In the genomic region with DNA sequence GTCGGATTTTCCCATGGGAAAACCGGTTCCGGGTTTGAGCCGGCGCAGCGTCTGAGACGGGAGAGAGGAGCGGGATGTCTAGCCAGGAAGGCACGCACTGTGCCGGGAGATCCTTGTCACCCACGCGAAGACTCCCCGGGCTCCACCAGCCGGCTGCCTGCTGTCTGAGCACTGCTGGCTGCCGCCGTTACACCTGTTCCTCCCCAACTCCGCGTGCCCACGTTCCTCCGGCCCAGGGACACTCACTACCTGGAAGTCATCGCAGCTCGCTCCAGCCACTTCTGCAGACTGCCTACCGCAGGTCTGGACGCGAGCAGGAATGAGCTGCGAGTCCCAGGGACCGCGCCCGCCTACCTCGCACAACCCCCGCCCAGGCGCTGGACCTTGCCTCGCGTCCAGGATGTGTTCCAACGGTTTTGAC, we compare ENCODE assay signal across 8 mouse cellular contexts. TPM values are rescaled to one million over a fixed set of nuclear protein-coding genes. Genes with fewer than 3 reads are reported as not detected.
DNase-seq lines count a peak whose midpoint lies in the region; ATAC-seq and TF ChIP-seq lines count a peak whose summit lies in the region.

A gene (minus strand): TSS at position 321 of the 421 bp plus-strand sequence.

- no peak for ATAC-seq in heart, embryonic 12.5 days (ENCODE audit: insufficient number of reproducible peaks, low FRiP score)
- ATAC-seq in kidney, embryonic 14.5 days (ENCODE audit: low FRiP score, low TSS enrichment) = no peak
- ATAC-seq in megakaryocyte-erythroid progenitor cell, adult 5-6 weeks (replicated peaks; ENCODE audit: low FRiP score, low TSS enrichment, poor library complexity, severe bottlenecking) = 0 out of 2 replicates have a peak, but pooled peaks have one; percentile 52
- 0 out of 2 replicates have a peak, but pooled peaks have one; percentile 6 for ATAC-seq in stomach, postnatal 0 days (ENCODE audit: low FRiP score, low TSS enrichment)

- peaks cover 19% of the 10 kb centered on the region for H3K4me1 ChIP-seq in heart, embryonic 12.5 days (replicated peaks)
- H3K4me1 ChIP-seq in ES-Bruce4 (ENCODE audit: control insufficient read depth, insufficient read depth, low read length) = peaks cover 6% of the 10 kb centered on the region
- peaks cover 33% of the 10 kb centered on the region for H3K4me1 ChIP-seq in forebrain, embryonic 10.5 days
- peaks cover 12% of the 10 kb centered on the region for H3K4me1 ChIP-seq in kidney, embryonic 14.5 days (ENCODE audit: control insufficient read depth, insufficient read depth, low read length)
- H3K4me1 ChIP-seq in stomach, postnatal 0 days (replicated peaks; ENCODE audit: control insufficient read depth, insufficient read depth) = 0 out of 2 replicates have a peak, but pooled peaks cover 3% of the 10 kb centered on the region

- TF ChIP-seq EP300 in ES-Bruce4 (IDR thresholded peaks at IDR 0.05; ENCODE audit: insufficient read depth, low read depth, low read length) = no peak
- no peak for TF ChIP-seq EP300 in stomach, postnatal 0 days (optimal IDR thresholded peaks at IDR 0.05)

- peak within 1 kb of the TSS; percentile 64 for H3K4me2 ChIP-seq in heart, embryonic 12.5 days
- H3K4me2 ChIP-seq in kidney, embryonic 14.5 days (replicated peaks; ENCODE audit: low read depth, low read length) = peak within 1 kb of the TSS; percentile 39
- peak within 1 kb of the TSS; percentile 44 for H3K4me2 ChIP-seq in stomach, postnatal 0 days (replicated peaks; ENCODE audit: low read depth)

- H3K27ac ChIP-seq in heart, embryonic 12.5 days (ENCODE audit: poor library complexity, severe bottlenecking) = no peak within 1 kb of the TSS
- H3K27ac ChIP-seq in ES-Bruce4 (ENCODE audit: insufficient read depth, low read length) = 0 out of 2 replicates have a peak within 1 kb of the TSS, but pooled peaks have one; percentile 0
- no peak within 1 kb of the TSS for H3K27ac ChIP-seq in forebrain, embryonic 10.5 days
- no peak within 1 kb of the TSS for H3K27ac ChIP-seq in kidney, embryonic 14.5 days (ENCODE audit: low read depth, low read length)
- no peak within 1 kb of the TSS for H3K27ac ChIP-seq in stomach, postnatal 0 days (replicated peaks)

- no peak for TF ChIP-seq POLR2A in ES-Bruce4 (IDR thresholded peaks at IDR 0.05; ENCODE audit: insufficient read depth, low read length)

- H3K36me3 ChIP-seq in heart, embryonic 12.5 days = no peaks in the 10 kb centered on the region
- no peaks in the 10 kb centered on the region for H3K36me3 ChIP-seq in ES-Bruce4 (ENCODE audit: control insufficient read depth, insufficient read depth, low read length, poor library complexity, severe bottlenecking)
- no peaks in the 10 kb centered on the region for H3K36me3 ChIP-seq in forebrain, embryonic 10.5 days (replicated peaks)
- H3K36me3 ChIP-seq in kidney, embryonic 14.5 days (ENCODE audit: control insufficient read depth, insufficient read depth, low read length) = no peaks in the 10 kb centered on the region
- no peaks in the 10 kb centered on the region for H3K36me3 ChIP-seq in stomach, postnatal 0 days (ENCODE audit: control insufficient read depth, insufficient read depth, low read length)

- TF ChIP-seq CTCF in ES-Bruce4 (IDR thresholded peaks at IDR 0.05; ENCODE audit: low read depth, low read length) = no peak
- no peak for TF ChIP-seq CTCF in stomach, postnatal 0 days (IDR thresholded peaks at IDR 0.05; ENCODE audit: low read depth)

- peaks cover 66% of the 10 kb centered on the region for H3K27me3 ChIP-seq in heart, embryonic 12.5 days (replicated peaks)
- peaks cover 9% of the 10 kb centered on the region for H3K27me3 ChIP-seq in ES-Bruce4 (ENCODE audit: control insufficient read depth, insufficient read depth, low read length, poor library complexity, severe bottlenecking)
- H3K27me3 ChIP-seq in forebrain, embryonic 10.5 days (ENCODE audit: poor library complexity, severe bottlenecking) = peaks cover 92% of the 10 kb centered on the region
- H3K27me3 ChIP-seq in kidney, embryonic 14.5 days (ENCODE audit: control insufficient read depth, insufficient read depth, low read length) = peaks cover 66% of the 10 kb centered on the region
- peaks cover 8% of the 10 kb centered on the region for H3K27me3 ChIP-seq in stomach, postnatal 0 days (ENCODE audit: control insufficient read depth, insufficient read depth, low read length)

- no peaks in the 10 kb centered on the region for H3K9me3 ChIP-seq in heart, embryonic 12.5 days (replicated peaks)
- no peaks in the 10 kb centered on the region for H3K9me3 ChIP-seq in ES-Bruce4 (replicated peaks; ENCODE audit: control insufficient read depth, insufficient read depth, low read length, poor library complexity, severe bottlenecking)
- no peaks in the 10 kb centered on the region for H3K9me3 ChIP-seq in forebrain, embryonic 10.5 days
- H3K9me3 ChIP-seq in kidney, embryonic 14.5 days (ENCODE audit: control insufficient read depth, low read length) = no peaks in the 10 kb centered on the region
- H3K9me3 ChIP-seq in stomach, postnatal 0 days (ENCODE audit: control insufficient read depth, low read length) = no peaks in the 10 kb centered on the region

- WGBS in heart, embryonic 12.5 days = under 1% methylated on average over 35 of the region's 35 CpGs
- under 1% methylated on average over 35 of the region's 35 CpGs for WGBS in forebrain, embryonic 10.5 days
- WGBS in kidney, embryonic 14.5 days = under 1% methylated on average over 31 of the region's 35 CpGs
- WGBS in stomach, postnatal 0 days = under 1% methylated on average over 29 of the region's 35 CpGs

- peak within 1 kb of the TSS; percentile 40 for H3K4me3 ChIP-seq in heart, embryonic 12.5 days
- H3K4me3 ChIP-seq in ES-Bruce4 (ENCODE audit: low read depth, low read length) = peak within 1 kb of the TSS; percentile 53
- H3K4me3 ChIP-seq in forebrain, embryonic 10.5 days = peak within 1 kb of the TSS; percentile 41
- peak within 1 kb of the TSS; percentile 26 for H3K4me3 ChIP-seq in kidney, embryonic 14.5 days (ENCODE audit: low read length)
- peak within 1 kb of the TSS; percentile 26 for H3K4me3 ChIP-seq in stomach, postnatal 0 days (ENCODE audit: low read depth, low read length)

- no peak within 1 kb of the TSS for H3K9ac ChIP-seq in heart, embryonic 12.5 days
- H3K9ac ChIP-seq in ES-Bruce4 (ENCODE audit: low read depth, poor library complexity, severe bottlenecking) = peak within 1 kb of the TSS; percentile 68
- peak within 1 kb of the TSS; percentile 4; the same call in 1 of the 2 replicates for H3K9ac ChIP-seq in kidney, embryonic 14.5 days (ENCODE audit: low read depth, low read length)
- H3K9ac ChIP-seq in stomach, postnatal 0 days (ENCODE audit: low read length) = no peak within 1 kb of the TSS

- no peak for DNase-seq in heart, adult 8-10 months (ENCODE audit: low spot score)
- no peak for DNase-seq in forebrain, embryonic 10.5 days (ENCODE audit: extremely low spot score, low spot score)
- peak; percentile 61 for DNase-seq in stomach, postnatal 0 days (ENCODE audit: low spot score)
- no peak for DNase-seq in thymus, postnatal 25 days

RNA-seq across cellular contexts. Expression of the gene that starts here (rescaled TPM):
- 0.13 TPM in 1 of 2 replicates, not detected in the other for polyA plus RNA-seq in heart, embryonic 12.5 days (2016; fragmentation: Nextera tagmentation; extraction: Ambion mirVana)
- not detected for total RNA-seq in heart, adult 8-10 months (2022)
- 3.1 and 4.5 TPM in 2 replicates for polyA plus RNA-seq in ES-Bruce4 (2011; ENCODE audit: insufficient read depth, insufficient read length, low read depth, missing spikeins)
- not detected in 2 replicates for polyA plus RNA-seq in forebrain, embryonic 10.5 days (2016; fragmentation: Nextera tagmentation; extraction: Ambion mirVana)
- 0.37 and 0.47 TPM in 2 replicates for polyA plus RNA-seq in kidney, embryonic 14.5 days (2014; fragmentation: Nextera tagmentation; extraction: Ambion mirVana)
- not detected in 2 replicates for total RNA-seq in megakaryocyte-erythroid progenitor cell, adult 5-6 weeks (2014; fragmentation: Nextera tagmentation)
- not detected in 2 replicates for total RNA-seq in megakaryocyte-erythroid progenitor cell, adult 5-6 weeks (2017)
- 3.6 and 4.6 TPM in 2 replicates for polyA plus RNA-seq in stomach, postnatal 0 days (2015; fragmentation: Nextera tagmentation; extraction: Ambion mirVana)

Comparison
In these comparisons a context has a peak if more than half of its experiments do, and no peak if none do; other contexts are left out.
1. Peak in ATAC-seq in megakaryocyte-erythroid progenitor cell, adult 5-6 weeks; RNA of the gene not detected or under 1 TPM.
2. H3K9ac ChIP-seq: peak in ES-Bruce4 (single experiment) and kidney, embryonic 14.5 days (single experiment); none in heart, embryonic 12.5 days (single experiment) and stomach, postnatal 0 days (single experiment).
3. Peak in every context shown above with its lines, with median percentiles within 50 percentile points of each other: H3K4me2 ChIP-seq and H3K4me3 ChIP-seq.